Mouse (Mus musculus): Measurements from ENCODE around the gene Adamts12.

DNA sequence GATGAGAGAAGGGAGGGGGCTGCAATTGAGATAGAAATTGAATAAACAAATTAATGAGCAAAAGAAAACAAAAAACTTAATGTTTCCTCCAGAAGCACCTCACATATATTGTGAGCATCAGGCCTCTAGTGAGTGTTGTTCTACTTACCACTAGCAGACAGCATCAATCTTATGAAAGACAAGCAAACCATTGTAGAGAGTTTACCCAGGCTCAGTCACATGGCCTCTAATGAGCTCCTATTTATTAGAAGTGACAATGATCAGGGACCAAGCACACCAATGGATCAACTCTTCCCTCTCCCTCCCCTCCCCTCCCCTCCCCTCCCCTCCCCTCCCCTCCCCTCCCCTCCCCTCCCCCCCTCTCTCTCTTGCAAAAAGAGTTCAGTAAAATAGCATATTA, 218.6 kb downstream of the Adamts12 start:
- TF ChIP-seq CTCF (IDR thresholded peaks at IDR 0.05; ENCODE audit: low read depth) = no peak
- TF ChIP-seq EP300 (IDR thresholded peaks at IDR 0.05; ENCODE audit: low read depth) = no peak

Data from liver, postnatal 0 days (tissue).